In the genomic region with DNA sequence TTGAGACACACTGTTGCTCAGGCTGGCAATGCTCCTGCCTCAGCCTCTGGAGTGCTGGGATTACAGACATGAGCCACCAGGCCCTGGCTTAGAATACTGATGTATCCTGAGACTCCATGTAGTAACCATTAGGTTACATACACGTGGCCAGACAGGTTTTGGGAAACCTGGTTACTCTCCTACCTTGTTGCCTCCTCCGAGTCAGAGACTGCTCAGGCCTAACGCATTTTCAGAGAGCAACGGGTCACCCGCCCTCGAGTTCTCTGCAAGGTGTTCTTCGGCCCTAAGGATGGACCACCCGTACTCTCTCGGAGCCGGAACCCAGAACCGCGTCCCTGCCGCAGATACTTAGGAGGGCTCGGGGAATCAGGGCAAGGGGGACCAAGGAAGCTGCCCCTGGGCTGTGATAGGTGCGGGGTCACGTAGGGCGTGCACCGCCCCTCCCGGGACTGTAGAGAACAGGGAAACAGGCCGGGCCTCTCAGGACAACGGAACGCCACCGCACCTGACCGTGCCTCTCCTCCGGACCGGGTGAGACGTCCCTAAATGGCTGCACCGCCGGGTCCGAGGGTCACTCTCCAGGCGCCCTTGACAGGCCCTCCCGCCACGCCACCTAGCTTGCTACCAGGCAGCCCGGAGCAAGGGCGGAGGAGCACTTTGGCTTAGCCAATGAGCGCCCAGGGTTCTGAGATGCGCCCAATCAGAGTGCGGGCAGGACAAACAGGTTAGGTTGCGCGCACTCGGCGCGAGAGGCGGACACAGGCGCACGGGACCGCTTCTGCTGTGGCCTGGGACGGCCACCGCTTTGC, we compare ENCODE assay signal across 1 mouse cellular context.
A peak's percentile ranks its signal among the peaks of the same experiment; 100 is the strongest.
TF ChIP-seq lines count a peak whose summit lies in the region.

A gene (plus strand): TSS at position 728 of the 809 bp plus-strand sequence.

TF ChIP-seq in CH12.LX, 34 proteins besides CTCF, POLR2A, EP300 and RAD21 (continued from another document):
- TF ChIP-seq NELFE (IDR thresholded peaks at IDR 0.05; ENCODE audit: low read depth, low read length) (no peak; the same call in none of the 2 replicates), SIN3A (IDR thresholded peaks at IDR 0.05; ENCODE audit: low read length) (peak; percentile 87), E2F4 (IDR thresholded peaks at IDR 0.05; ENCODE audit: insufficient replicate concordance, low read depth, low read length) (0 out of 2 replicates have a peak, but pooled peaks have one; percentile 49), ELF1 (IDR thresholded peaks at IDR 0.05; ENCODE audit: low read depth, low read length) (peak; percentile 55), KAT2A (IDR thresholded peaks at IDR 0.05; ENCODE audit: insufficient replicate concordance, low read length) (0 out of 2 replicates have a peak, but pooled peaks have one; percentile 69), RCOR1 (conservative IDR thresholded peaks at IDR 0.05; ENCODE audit: low read depth, low read length) (no peak), CHD2 (IDR thresholded peaks at IDR 0.05; ENCODE audit: low read length) (peak; percentile 83; the same call in 1 of the 2 replicates), TBP (conservative IDR thresholded peaks at IDR 0.05; ENCODE audit: low read depth, low read length) (peak; percentile 62; the same call in 1 of the 2 replicates), IRF4 (IDR thresholded peaks at IDR 0.05; ENCODE audit: low read depth, low read length) (no peak; the same call in 1 of the 2 replicates), ZMIZ1 (IDR thresholded peaks at IDR 0.05; ENCODE audit: low read depth, low read length) (0 out of 2 replicates have a peak, but pooled peaks have one; percentile 23), USF2 (conservative IDR thresholded peaks at IDR 0.05; ENCODE audit: low read depth, low read length) (no peak), ETS1 (conservative IDR thresholded peaks at IDR 0.05; ENCODE audit: low read depth, low read length) (no peak), ZKSCAN1 (IDR thresholded peaks at IDR 0.05; ENCODE audit: borderline replicate concordance, low read depth, low read length) (no peak), BHLHE40 (IDR thresholded peaks at IDR 0.05; ENCODE audit: low read depth, low read length) (peak; percentile 91), NRF1 (IDR thresholded peaks at IDR 0.05; ENCODE audit: low read depth, low read length) (peak; percentile 59)
TF ChIP-seq in CH12.LX: peak in this region for 16.
